Mouse (Mus musculus) heart, embryonic 14.5 days (tissue): Measurements from ENCODE around the gene Rnf113a2. TPM values are rescaled to one million over a fixed set of nuclear protein-coding genes. Genes with fewer than 3 reads are reported as not detected.

ENCODE experiments used
- ATAC-seq: fragments of 200-750 bp; cut with Nextera tagmentation; 2 replicates; pipeline ENCODE4 v1.8.0; 2017; ENCODE audit warnings: low read depth, moderate TSS enrichment; ENCODE audit not compliant: insufficient number of reproducible peaks, insufficient read depth, low FRiP score
- H3K27ac ChIP-seq, 2 experiments: fragments of 200-500 bp in 1 of 2; fragments of 300-500 bp in 1 of 2; sonication (generic) in 1 of 2; replicated peaks in 1 of 2; 2 replicates each; pipeline ENCODE4 v1.5.1; 2012 to 2014; ENCODE audit warnings: low read depth in 2 of 2, low read length in 2 of 2, control low read depth in 1 of 2, mild to moderate bottlenecking in 1 of 2, mixed read lengths in 1 of 2; ENCODE audit not compliant: control insufficient read depth in 1 of 2, insufficient read depth in 1 of 2
- H3K27me3 ChIP-seq: fragments of 300-500 bp; sonication (generic); 2 replicates; pipeline ENCODE4 v1.6.1; 2014; ENCODE audit warnings: mild to moderate bottlenecking, low read length, control low read depth; ENCODE audit not compliant: control insufficient read depth, insufficient read depth
- H3K36me3 ChIP-seq: fragments of 300-500 bp; sonication (generic); 2 replicates; pipeline ENCODE4 v1.6.1; 2014; ENCODE audit warnings: mild to moderate bottlenecking, control low read depth, low read length, mixed read lengths; ENCODE audit not compliant: control insufficient read depth, insufficient read depth
- H3K4me1 ChIP-seq, 2 experiments: fragments of 200-500 bp in 1 of 2; fragments of 300-500 bp in 1 of 2; sonication (generic) in 1 of 2; 2 replicates each; pipeline ENCODE4 v1.6.1; 2012 to 2014; ENCODE audit warnings: low read length in 2 of 2, control low read depth in 1 of 2, mixed read lengths in 1 of 2; ENCODE audit not compliant: control insufficient read depth in 2 of 2, insufficient read depth in 2 of 2
- H3K4me2 ChIP-seq: fragments of 300-500 bp; sonication (generic); 2 replicates; pipeline ENCODE4 v1.6.1; 2014; ENCODE audit warnings: mild to moderate bottlenecking, low read length
- H3K4me3 ChIP-seq, 2 experiments: fragments of 200-500 bp in 1 of 2; fragments of 300-500 bp in 1 of 2; sonication (generic) in 1 of 2; 2 replicates each; pipeline ENCODE4 v1.5.1; 2012 to 2014; ENCODE audit warnings: low read length in 2 of 2, mild to moderate bottlenecking in 2 of 2, control low read depth in 1 of 2, low read depth in 1 of 2, moderate library complexity in 1 of 2; ENCODE audit not compliant: control insufficient read depth in 1 of 2, insufficient read depth in 1 of 2
- H3K9ac ChIP-seq: fragments of 300-500 bp; sonication (generic); 2 replicates; pipeline ENCODE4 v1.6.1; 2014; ENCODE audit warnings: mild to moderate bottlenecking, low read length
- H3K9me3 ChIP-seq: fragments of 300-500 bp; sonication (generic); 2 replicates; pipeline ENCODE4 v1.6.1; 2016; ENCODE audit warnings: low read length, control low read depth; ENCODE audit not compliant: control insufficient read depth
- WGBS: fragments of 180-500 bp; shearing (Covaris S2); extraction: QIAGEN DNeasy Blood & Tissue Kit; methylation state at CpG from one replicate; pipeline ENCODE4 v1.1.7; 2014; 5-methylcytosine and 5-hydroxymethylcytosine counted together
- polyA plus RNA-seq: library from polyadenylated mRNA; unstranded; fragments of >200 nt; fragmentation: Nextera tagmentation; extraction: Ambion mirVana; gene quantifications from 2 replicates; pipeline ENCODE4 v1.2.1, GENCODE M21; 2014

Gene Rnf113a2
- polyA plus RNA-seq, 1 experiment from 2014 or later, result 19.1 TPM

GRCm38 (mm10) chr12:84459845-84460244, 42.8 kb downstream of the Rnf113a2 start:
- Histone ChIP-seq H3K9me3 (no peaks in the 10 kb centered on the region), H3K4me1 (no peaks in the 10 kb centered on the region), H3K4me2 (no peak overlapping the region), H3K27me3 (no peaks in the 10 kb centered on the region), H3K4me3 (no peak overlapping the region), H3K9ac (no peak overlapping the region), H3K27ac (no peak overlapping the region), H3K36me3 (peaks cover 71% of the 10 kb centered on the region)
- ATAC-seq, result no peak
- WGBS, result 73% methylated on average over 1 of the region's 1 CpGs

GRCm38 (mm10) chr12:84461416-84461815, 44.4 kb downstream of the Rnf113a2 start:
- no peak overlapping the region for H3K4me3 ChIP-seq
- H3K4me2 ChIP-seq, result no peak overlapping the region
- no peak overlapping the region for H3K27ac ChIP-seq
- no peaks in the 10 kb centered on the region for H3K27me3 ChIP-seq
- no peaks in the 10 kb centered on the region for H3K9me3 ChIP-seq
- no peak for ATAC-seq
- H3K4me1 ChIP-seq, result no peaks in the 10 kb centered on the region
- H3K36me3 ChIP-seq, result peaks cover 77% of the 10 kb centered on the region
- 87% methylated on average over 5 of the region's 5 CpGs for WGBS
- H3K9ac ChIP-seq, result no peak overlapping the region

GRCm38 (mm10) chr12:84462856-84463255, 45.9 kb downstream of the Rnf113a2 start:
- Histone ChIP-seq H3K36me3 (peaks cover 74% of the 10 kb centered on the region), H3K4me1 (no peaks in the 10 kb centered on the region)
- WGBS, result 96% methylated on average over 3 of the region's 3 CpGs

More at GRCm38 (mm10) chr12:84462856-84463255, 45.9 kb downstream of the Rnf113a2 start:
- Histone ChIP-seq H3K27ac (no peak overlapping the region), H3K27me3 (no peaks in the 10 kb centered on the region), H3K4me2 (no peak overlapping the region), H3K9me3 (no peaks in the 10 kb centered on the region), H3K4me3 (no peak overlapping the region), H3K9ac (no peak overlapping the region)
- ATAC-seq, result no peak

Other genes starting within 250 kb of the Rnf113a2 start
- 7.1 and 7.4 TPM in 2 replicates for gene Elmsan1, start 198.3 kb upstream of the Rnf113a2 start, polyA plus RNA-seq
- 79.0 and 92.4 TPM in 2 replicates for gene Ptgr2, start 132.0 kb upstream of the Rnf113a2 start, polyA plus RNA-seq
- 53.1 and 55.4 TPM in 2 replicates for gene Zfp410, start 100.3 kb upstream of the Rnf113a2 start, polyA plus RNA-seq
- gene Coq6, start 55.5 kb upstream of the Rnf113a2 start, polyA plus RNA-seq, result 80.0 and 80.7 TPM in 2 replicates
- 5.3 and 6.3 TPM in 2 replicates for gene Fam161b, start 55.4 kb upstream of the Rnf113a2 start, polyA plus RNA-seq
- 33.2 and 37.9 TPM in 2 replicates for gene Entpd5, start 8.2 kb upstream of the Rnf113a2 start, polyA plus RNA-seq
- gene Bbof1, start 8.1 kb upstream of the Rnf113a2 start, polyA plus RNA-seq, result 1.7 and 1.8 TPM in 2 replicates
- 60.5 and 62.6 TPM in 2 replicates for gene Aldh6a1, start 33.8 kb downstream of the Rnf113a2 start, polyA plus RNA-seq
- 14.2 and 14.7 TPM in 2 replicates for gene Lin52, start 34.2 kb downstream of the Rnf113a2 start, polyA plus RNA-seq
- gene Vsx2, start 152.6 kb downstream of the Rnf113a2 start, polyA plus RNA-seq, result not detected in 2 replicates
- 8.5 and 9.7 TPM in 2 replicates for gene Abcd4, start 200.2 kb downstream of the Rnf113a2 start, polyA plus RNA-seq
- not detected in 2 replicates for gene Vrtn, start 223.8 kb downstream of the Rnf113a2 start, polyA plus RNA-seq